Mouse (Mus musculus) limb, embryonic 15.5 days (tissue): ENCODE measurements around the gene Ncoa7. TPM values are rescaled to one million over a fixed set of nuclear protein-coding genes. Genes with fewer than 3 reads are reported as not detected.

ENCODE experiments used
- ATAC-seq: fragments of 200-750 bp; cut with Nextera tagmentation; 2 replicates; pipeline ENCODE4 v1.8.0; 2017; ENCODE audit warnings: low read depth, moderate TSS enrichment; ENCODE audit not compliant: insufficient number of reproducible peaks, low FRiP score, low TSS enrichment
- H3K27ac ChIP-seq: fragments of 300-500 bp; sonication (generic); 2 replicates; pipeline ENCODE4 v1.5.1; 2015; ENCODE audit warnings: moderate library complexity, mild to moderate bottlenecking, inconsistent platforms
- H3K27me3 ChIP-seq: fragments of 300-500 bp; sonication (generic); 2 replicates; pipeline ENCODE4 v1.6.1; 2015; ENCODE audit warnings: inconsistent platforms
- H3K36me3 ChIP-seq: fragments of 300-500 bp; sonication (generic); 2 replicates; pipeline ENCODE4 v1.6.1; 2015; ENCODE audit warnings: inconsistent platforms
- H3K4me1 ChIP-seq: fragments of 300-500 bp; sonication (generic); 2 replicates; pipeline ENCODE4 v1.6.1; 2015; ENCODE audit warnings: inconsistent platforms
- H3K4me2 ChIP-seq: fragments of 300-500 bp; sonication (generic); 2 replicates; pipeline ENCODE4 v1.6.1; 2015; ENCODE audit warnings: mild to moderate bottlenecking, inconsistent platforms
- H3K4me3 ChIP-seq: fragments of 300-500 bp; sonication (generic); 2 replicates; pipeline ENCODE4 v1.5.1; 2015; ENCODE audit warnings: mild to moderate bottlenecking, inconsistent platforms
- H3K9ac ChIP-seq: fragments of 300-500 bp; sonication (generic); 2 replicates; pipeline ENCODE4 v1.6.1; 2015; ENCODE audit warnings: inconsistent platforms
- H3K9me3 ChIP-seq: fragments of 300-500 bp; sonication (generic); 2 replicates; pipeline ENCODE4 v1.6.1; 2016; ENCODE audit warnings: inconsistent platforms
- WGBS: fragments of 180-500 bp; shearing (Covaris S2); methylation state at CpG from one replicate; pipeline ENCODE4 v1.1.7; 2015; 5-methylcytosine and 5-hydroxymethylcytosine counted together
- polyA plus RNA-seq: library from polyadenylated mRNA; unstranded; fragments of >200 nt; fragmentation: Nextera tagmentation; extraction: Ambion mirVana; gene quantifications from 2 replicates; pipeline ENCODE4 v1.2.1, GENCODE M21; 2015

The Ncoa7 gene
- polyA plus RNA-seq, 1 experiment from 2014 or later: 6.9 TPM

GRCm38 (mm10) chr10:30730791-30731190 is 72.3 kb downstream of the Ncoa7 start:
- Histone ChIP-seq H3K27ac (no peak overlapping the region), H3K27me3 (no peaks in the 10 kb centered on the region)
- 82% methylated on average over 1 of the region's 1 CpGs for WGBS

GRCm38 (mm10) chr10:30729157-30730096 is 73.7 kb downstream of the Ncoa7 start:
- Histone ChIP-seq H3K4me2 (no peak overlapping the region), H3K27me3 (no peaks in the 10 kb centered on the region), H3K9me3 (no peaks in the 10 kb centered on the region), H3K4me3 (no peak overlapping the region), H3K27ac (no peak overlapping the region), H3K9ac (no peak overlapping the region), H3K36me3 (no peaks in the 10 kb centered on the region), H3K4me1 (no peaks in the 10 kb centered on the region)
- ATAC-seq: no peak
- 79% methylated on average over 5 of the region's 5 CpGs for WGBS

More at GRCm38 (mm10) chr10:30730791-30731190, 72.3 kb downstream of the Ncoa7 start:
- H3K9ac ChIP-seq: no peak overlapping the region
- H3K4me1 ChIP-seq: no peaks in the 10 kb centered on the region
- H3K4me3 ChIP-seq: no peak overlapping the region
- no peaks in the 10 kb centered on the region for H3K36me3 ChIP-seq
- no peak overlapping the region for H3K4me2 ChIP-seq
- H3K9me3 ChIP-seq: no peaks in the 10 kb centered on the region
- no peak for ATAC-seq

- Histone ChIP-seq H3K9me3 (no peaks in the 10 kb centered on the region), H3K36me3 (no peaks in the 10 kb centered on the region), H3K27me3 (no peaks in the 10 kb centered on the region), H3K9ac (no peak overlapping the region), H3K4me1 (no peaks in the 10 kb centered on the region), H3K4me2 (no peak overlapping the region), H3K4me3 (no peak overlapping the region), H3K27ac (no peak overlapping the region)
- ATAC-seq: no peak
- 94% methylated on average over 1 of the region's 1 CpGs for WGBS
Observed at GRCm38 (mm10) chr10:30723014-30723413, 80.1 kb downstream of the Ncoa7 start.

GRCm38 (mm10) chr10:30720556-30720955 is 82.6 kb downstream of the Ncoa7 start:
- H3K27ac ChIP-seq: no peak overlapping the region
- no peaks in the 10 kb centered on the region for H3K36me3 ChIP-seq
- H3K4me3 ChIP-seq: no peak overlapping the region
- no peak overlapping the region for H3K4me2 ChIP-seq
- H3K9ac ChIP-seq: no peak overlapping the region
- ATAC-seq: no peak
- no peaks in the 10 kb centered on the region for H3K9me3 ChIP-seq
- H3K27me3 ChIP-seq: no peaks in the 10 kb centered on the region
- 88% methylated on average over 3 of the region's 3 CpGs for WGBS
- no peaks in the 10 kb centered on the region for H3K4me1 ChIP-seq

- H3K4me1 ChIP-seq: no peaks in the 10 kb centered on the region
- ATAC-seq: no peak
- H3K4me2 ChIP-seq: no peak overlapping the region
- no peak overlapping the region for H3K4me3 ChIP-seq
- H3K9ac ChIP-seq: no peak overlapping the region
- H3K36me3 ChIP-seq: no peaks in the 10 kb centered on the region
- H3K27me3 ChIP-seq: no peaks in the 10 kb centered on the region
- H3K27ac ChIP-seq: no peak overlapping the region
- H3K9me3 ChIP-seq: no peaks in the 10 kb centered on the region
- WGBS: 77% methylated on average over 1 of the region's 1 CpGs
Observed at GRCm38 (mm10) chr10:30719947-30720346, 83.2 kb downstream of the Ncoa7 start.

GRCm38 (mm10) chr10:30718703-30719340 is 84.3 kb downstream of the Ncoa7 start:
- Histone ChIP-seq H3K27ac (no peak overlapping the region), H3K4me3 (no peak overlapping the region), H3K9me3 (no peaks in the 10 kb centered on the region), H3K4me2 (no peak overlapping the region), H3K27me3 (no peaks in the 10 kb centered on the region), H3K36me3 (no peaks in the 10 kb centered on the region), H3K4me1 (no peaks in the 10 kb centered on the region), H3K9ac (no peak overlapping the region)
- ATAC-seq: no peak
- 19% methylated on average over 4 of the region's 4 CpGs for WGBS

- Histone ChIP-seq H3K9me3 (no peaks in the 10 kb centered on the region), H3K4me3 (no peak overlapping the region), H3K4me2 (no peak overlapping the region), H3K27ac (no peak overlapping the region), H3K4me1 (no peaks in the 10 kb centered on the region), H3K27me3 (no peaks in the 10 kb centered on the region), H3K36me3 (no peaks in the 10 kb centered on the region), H3K9ac (no peak overlapping the region)
- no peak for ATAC-seq
Observed at GRCm38 (mm10) chr10:30716171-30716570, 87.0 kb downstream of the Ncoa7 start.

- Histone ChIP-seq H3K27ac (no peak overlapping the region), H3K4me1 (no peaks in the 10 kb centered on the region), H3K4me3 (no peak overlapping the region), H3K27me3 (no peaks in the 10 kb centered on the region), H3K9ac (no peak overlapping the region), H3K4me2 (no peak overlapping the region), H3K9me3 (no peaks in the 10 kb centered on the region), H3K36me3 (no peaks in the 10 kb centered on the region)
- no peak for ATAC-seq
- WGBS: 74% methylated on average over 1 of the region's 1 CpGs
Observed at GRCm38 (mm10) chr10:30712540-30712939, 90.6 kb downstream of the Ncoa7 start.

GRCm38 (mm10) chr10:30709846-30710403 is 93.2 kb downstream of the Ncoa7 start:
- 86% methylated on average over 7 of the region's 7 CpGs for WGBS
- Histone ChIP-seq H3K4me2 (no peak overlapping the region), H3K27me3 (no peaks in the 10 kb centered on the region), H3K27ac (no peak overlapping the region), H3K9ac (no peak overlapping the region), H3K4me1 (no peaks in the 10 kb centered on the region), H3K9me3 (no peaks in the 10 kb centered on the region), H3K4me3 (no peak overlapping the region), H3K36me3 (no peaks in the 10 kb centered on the region)
- ATAC-seq: no peak

GRCm38 (mm10) chr10:30708039-30708438 is 95.1 kb downstream of the Ncoa7 start:
- 89% methylated on average over 5 of the region's 5 CpGs for WGBS
- Histone ChIP-seq H3K9me3 (no peaks in the 10 kb centered on the region), H3K27me3 (no peaks in the 10 kb centered on the region), H3K4me2 (no peak overlapping the region), H3K4me1 (no peaks in the 10 kb centered on the region), H3K36me3 (no peaks in the 10 kb centered on the region), H3K9ac (no peak overlapping the region), H3K4me3 (no peak overlapping the region), H3K27ac (no peak overlapping the region)
- ATAC-seq: no peak

GRCm38 (mm10) chr10:30702663-30703062 is 100.5 kb downstream of the Ncoa7 start:
- H3K27ac ChIP-seq: no peak overlapping the region
- no peaks in the 10 kb centered on the region for H3K27me3 ChIP-seq
- no peak overlapping the region for H3K9ac ChIP-seq
- H3K4me3 ChIP-seq: no peak overlapping the region
- no peaks in the 10 kb centered on the region for H3K4me1 ChIP-seq
- no peak overlapping the region for H3K4me2 ChIP-seq
- 80% methylated on average over 1 of the region's 1 CpGs for WGBS
- no peaks in the 10 kb centered on the region for H3K9me3 ChIP-seq
- no peaks in the 10 kb centered on the region; the same call in 1 of the 2 replicates for H3K36me3 ChIP-seq
- ATAC-seq: no peak

- H3K4me2 ChIP-seq: no peak overlapping the region
- peaks cover 11% of the 10 kb centered on the region; the same call in 1 of the 2 replicates for H3K36me3 ChIP-seq
- H3K9ac ChIP-seq: no peak overlapping the region
- H3K4me1 ChIP-seq: no peaks in the 10 kb centered on the region
- no peak overlapping the region for H3K27ac ChIP-seq
- 90% methylated on average over 3 of the region's 3 CpGs for WGBS
- no peaks in the 10 kb centered on the region for H3K27me3 ChIP-seq
- no peaks in the 10 kb centered on the region for H3K9me3 ChIP-seq
- no peak overlapping the region for H3K4me3 ChIP-seq
- no peak for ATAC-seq
Observed at GRCm38 (mm10) chr10:30686862-30687261, 116.3 kb downstream of the Ncoa7 start.
